ENCODE assay signal across 15 mouse cellular contexts in the genomic region with DNA sequence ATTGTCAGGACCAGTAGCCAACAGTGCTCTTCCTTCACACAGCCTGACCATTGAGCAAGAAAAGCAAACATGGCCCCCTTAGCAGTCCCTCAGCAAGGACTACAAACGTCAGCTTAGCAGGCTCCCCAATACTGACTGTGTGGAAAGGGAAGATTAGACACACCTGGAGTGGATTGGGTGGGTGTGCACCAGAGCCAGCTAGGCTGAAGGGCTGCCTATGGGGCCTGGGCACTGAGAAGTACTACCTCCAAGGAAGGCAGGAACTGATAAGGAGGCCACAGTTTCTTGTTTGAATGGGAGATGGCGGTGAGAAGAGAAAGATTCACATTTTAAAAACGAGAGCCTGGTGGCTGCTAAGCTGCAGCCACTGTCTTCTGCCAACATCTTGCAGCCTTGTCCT. TPM values are rescaled to one million over a fixed set of nuclear protein-coding genes. Genes with fewer than 3 reads are reported as not detected.
A peak's percentile ranks its signal among the peaks of the same experiment; 100 is the strongest.
DNase-seq lines count a peak whose midpoint lies in the region; ATAC-seq and TF ChIP-seq lines count a peak whose summit lies in the region.
"Had no signal": no experiment of that assay in that cellular context is flagged by ENCODE, and none has a peak within 500 bp of the region (broad histone marks: within the 10 kb centered on the region; RNA-seq: fewer than 3 reads in every experiment).

No protein-coding gene starts in this region.

- H3K4me2 ChIP-seq in heart, embryonic 16.5 days (ENCODE audit: low read depth, low read length), result no peak overlapping the region
- H3K4me2 ChIP-seq in neural tube, embryonic 11.5 days (ENCODE audit: low read depth), result no peak overlapping the region
- H3K4me2 ChIP-seq in liver, embryonic 14.5 days (ENCODE audit: low read depth), result no peak overlapping the region
- H3K4me2 ChIP-seq: lung, embryonic 14.5 days had no signal

- H3K27me3 ChIP-seq in heart, embryonic 16.5 days (ENCODE audit: control insufficient read depth, insufficient read depth, low read length), result no peaks in the 10 kb centered on the region
- no peaks in the 10 kb centered on the region for H3K27me3 ChIP-seq in neural tube, embryonic 11.5 days (ENCODE audit: control insufficient read depth, insufficient read depth, low read length)
- H3K27me3 ChIP-seq in liver, embryonic 14.5 days (ENCODE audit: control insufficient read depth, insufficient read depth, low read length), result no peaks in the 10 kb centered on the region
- H3K27me3 ChIP-seq: Patski had no signal

- no peaks in the 10 kb centered on the region for H3K9me3 ChIP-seq in heart, embryonic 16.5 days (replicated peaks; ENCODE audit: control insufficient read depth, low read length)
- no peaks in the 10 kb centered on the region for H3K9me3 ChIP-seq in neural tube, embryonic 11.5 days (ENCODE audit: control insufficient read depth, low read length)
- no peaks in the 10 kb centered on the region for H3K9me3 ChIP-seq in liver, embryonic 14.5 days (ENCODE audit: control insufficient read depth, low read length)

- no peak overlapping the region for H3K9ac ChIP-seq in heart, embryonic 16.5 days (ENCODE audit: low read length)
- H3K9ac ChIP-seq in neural tube, embryonic 11.5 days (ENCODE audit: low read length), result no peak overlapping the region
- H3K9ac ChIP-seq in liver, embryonic 14.5 days (replicated peaks), result no peak overlapping the region
- H3K9ac ChIP-seq: lung, embryonic 14.5 days had no signal

- peak overlapping the region; percentile 88 for H3K27ac ChIP-seq in heart, embryonic 16.5 days (ENCODE audit: low read length)
- H3K27ac ChIP-seq in neural tube, embryonic 11.5 days (ENCODE audit: low read depth, low read length), result no peak overlapping the region
- H3K27ac ChIP-seq in liver, embryonic 14.5 days, result no peak overlapping the region
- H3K27ac ChIP-seq: hindbrain, postnatal 0 days had no signal

- TF ChIP-seq CTCF in liver, embryonic 14.5 days (IDR thresholded peaks at IDR 0.05; ENCODE audit: low read depth), result no peak

- H3K4me3 ChIP-seq in heart, embryonic 16.5 days (ENCODE audit: low read length), result no peak overlapping the region
- H3K4me3 ChIP-seq in neural tube, embryonic 11.5 days (ENCODE audit: low read depth, low read length), result no peak overlapping the region
- H3K4me3 ChIP-seq in liver, embryonic 14.5 days (ENCODE audit: insufficient read depth in 1 of 2, low read depth in 2 of 2, low read length in 2 of 2), result no peak overlapping the region
- H3K4me3 ChIP-seq: erythroblast, embryonic 14.5 days had no signal

- H3K4me1 ChIP-seq in heart, embryonic 16.5 days (ENCODE audit: control insufficient read depth, insufficient read depth, low read length), result peaks cover 28% of the 10 kb centered on the region
- H3K4me1 ChIP-seq in neural tube, embryonic 11.5 days (ENCODE audit: control insufficient read depth, insufficient read depth, low read length), result 0 out of 2 replicates have a peak, but pooled peaks cover 4% of the 10 kb centered on the region
- peaks cover 4 to 8% of the 10 kb centered on the region in 2 experiments; a peak in 3 of 4 replicates for H3K4me1 ChIP-seq in liver, embryonic 14.5 days (replicated peaks; ENCODE audit: control insufficient read depth in 2 of 2, insufficient read depth in 2 of 2, low read length in 1 of 2)

- DNase-seq in heart, postnatal 36 days, result no peak
- DNase-seq in neural tube, embryonic 11.5 days (ENCODE audit: low spot score), result no peak
- no peak for DNase-seq in neural tube, embryonic 10.5 days (ENCODE audit: extremely low spot score, low spot score)
- DNase-seq in liver, embryonic 14.5 days (ENCODE audit: low read depth in 3 of 3, low spot score in 3 of 3), result peak in 2 of 3 experiments; percentile 17 to 22
- DNase-seq in retina, embryonic 14.5 days (ENCODE audit: low spot score), result no peak
- no peak for DNase-seq in kidney, postnatal 25 days
- DNase-seq: cerebellum, adult 8-10 months; layer of hippocampus, adult 9-11 months; lung, embryonic 14.5 days; right cerebral cortex, postnatal 4 days; thymus, adult 18-20 months had no signal

- no peak for ATAC-seq in heart, embryonic 16.5 days (replicated peaks; ENCODE audit: extremely low read depth, insufficient read depth, low FRiP score)
- 0 out of 2 replicates have a peak, but pooled peaks have one; percentile 20 for ATAC-seq in neural tube, embryonic 11.5 days (ENCODE audit: insufficient read depth, low FRiP score, low TSS enrichment)
- peak; percentile 82 for ATAC-seq in liver, embryonic 14.5 days (ENCODE audit: insufficient read depth)
- ATAC-seq: Patski had no signal

- WGBS in heart, embryonic 16.5 days, result 34% methylated on average over 3 of the region's 3 CpGs
- 71% methylated on average over 3 of the region's 3 CpGs for WGBS in neural tube, embryonic 11.5 days
- 5% methylated on average over 3 of the region's 3 CpGs for WGBS in liver, embryonic 14.5 days (ENCODE audit: insufficient replicate concordance)

- intact Hi-C loops in heart, postnatal 36 days (cut with DNase I), result no loop called here

- H3K36me3 ChIP-seq in heart, embryonic 16.5 days (ENCODE audit: control insufficient read depth, insufficient read depth), result peaks cover 15% of the 10 kb centered on the region
- peaks cover 18% of the 10 kb centered on the region for H3K36me3 ChIP-seq in neural tube, embryonic 11.5 days (ENCODE audit: control insufficient read depth, insufficient read depth, low read length)
- H3K36me3 ChIP-seq in liver, embryonic 14.5 days (replicated peaks; ENCODE audit: control insufficient read depth, insufficient read depth, low read depth), result no peaks in the 10 kb centered on the region

- TF ChIP-seq EP300 in liver, embryonic 14.5 days (IDR thresholded peaks at IDR 0.05; ENCODE audit: low read depth), result no peak

RNA-seq across cellular contexts. Expression of a gene that starts 26.4 kb away (rescaled TPM):
- 118 and 121 TPM in 2 replicates for polyA plus RNA-seq in heart, embryonic 16.5 days (2015; fragmentation: Nextera tagmentation; extraction: Ambion mirVana)
- 100 to 1,000 TPM; 294 to 308 TPM for total RNA-seq in heart, postnatal 36 days (2021)
- polyA plus RNA-seq in neural tube, embryonic 11.5 days (2014; fragmentation: Nextera tagmentation; extraction: Ambion mirVana), result 38.7 TPM in 2 replicates
- 42.5 and 44.2 TPM in 2 replicates for polyA plus RNA-seq in liver, embryonic 14.5 days (2012; rRNA removed)
- 28.8 and 35.7 TPM in 2 replicates for polyA plus RNA-seq in liver, embryonic 14.5 days (2014; fragmentation: Nextera tagmentation; extraction: Ambion mirVana)

Comparison
In these comparisons a context has a peak if more than half of its experiments do, and no peak if none do; other contexts are left out.
1. DNase-seq: peak in liver, embryonic 14.5 days (2 of 3); none in heart, postnatal 36 days (0 of 2), neural tube, embryonic 11.5 days (single experiment), neural tube, embryonic 10.5 days (single experiment), retina, embryonic 14.5 days (single experiment) and kidney, postnatal 25 days (0 of 2).